Mouse (Mus musculus) embryonic facial prominence, embryonic 12.5 days (tissue): ENCODE measurements at regions not wholly inside any gene's neighbourhood (a gene's known extent, or its start where the extent isn't known, plus 50 kb on each side); places are given as distances from the start of the nearest gene placed in this dataset.

Experiments
- ATAC-seq: fragments of 200-750 bp; cut with Nextera tagmentation; 2 replicates; pipeline ENCODE4 v1.8.0; 2017; ENCODE audit not compliant: insufficient number of reproducible peaks, insufficient read depth, low FRiP score, low TSS enrichment
- H3K27ac ChIP-seq: fragments of 300-500 bp; sonication (generic); 2 replicates; pipeline ENCODE4 v1.5.1; 2016; ENCODE audit warnings: mild to moderate bottlenecking
- H3K27me3 ChIP-seq: fragments of 300-500 bp; sonication (generic); 2 replicates; pipeline ENCODE4 v1.6.1; 2016; ENCODE audit warnings: mild to moderate bottlenecking, moderate library complexity
- H3K36me3 ChIP-seq: fragments of 300-500 bp; sonication (generic); 2 replicates; pipeline ENCODE4 v1.6.1; 2016; ENCODE audit warnings: mild to moderate bottlenecking
- H3K4me1 ChIP-seq: fragments of 300-500 bp; sonication (generic); 2 replicates; pipeline ENCODE4 v1.6.1; 2016
- H3K4me2 ChIP-seq: fragments of 300-500 bp; sonication (generic); replicated peaks from 2 replicates; pipeline ENCODE4 v1.6.1; 2016; ENCODE audit warnings: mild to moderate bottlenecking, moderate library complexity
- H3K4me3 ChIP-seq: fragments of 300-500 bp; sonication (generic); 2 replicates; pipeline ENCODE4 v1.5.1; 2016; ENCODE audit warnings: mild to moderate bottlenecking
- H3K9ac ChIP-seq: fragments of 300-500 bp; sonication (generic); 2 replicates; pipeline ENCODE4 v1.6.1; 2016; ENCODE audit warnings: mild to moderate bottlenecking, moderate library complexity
- H3K9me3 ChIP-seq: fragments of 300-500 bp; sonication (generic); 2 replicates; pipeline ENCODE4 v1.6.1; 2016; ENCODE audit warnings: mild to moderate bottlenecking, moderate library complexity
- WGBS: fragments of 180-500 bp; shearing (Covaris S2); methylation state at CpG from one replicate; pipeline ENCODE4 v1.1.7; 2016; 5-methylcytosine and 5-hydroxymethylcytosine counted together

- no peaks in the 10 kb centered on the region for H3K4me1 ChIP-seq
Observed at GRCm38 (mm10) chr12:12541076-12542070, 279.4 kb downstream of the Fam49a start.

GRCm38 (mm10) chr12:12539291-12539690 lies 277.4 kb downstream of the Fam49a start:
- Histone ChIP-seq H3K9me3 (no peaks in the 10 kb centered on the region), H3K36me3 (no peaks in the 10 kb centered on the region), H3K27me3 (no peaks in the 10 kb centered on the region; the same call in 1 of the 2 replicates), H3K4me1 (no peaks in the 10 kb centered on the region), H3K9ac (no peak overlapping the region), H3K27ac (no peak overlapping the region), H3K4me2 (no peak overlapping the region), H3K4me3 (no peak overlapping the region)
- WGBS: 81% methylated on average over 3 of the region's 3 CpGs
- no peak for ATAC-seq

More at GRCm38 (mm10) chr12:12541076-12542070, 279.4 kb downstream of the Fam49a start:
- 55% methylated on average over 13 of the region's 13 CpGs for WGBS
- Histone ChIP-seq H3K9ac (no peak overlapping the region), H3K4me3 (no peak overlapping the region), H3K4me2 (no peak overlapping the region), H3K9me3 (no peaks in the 10 kb centered on the region), H3K36me3 (no peaks in the 10 kb centered on the region), H3K27ac (no peak overlapping the region), H3K27me3 (no peaks in the 10 kb centered on the region; the same call in 1 of the 2 replicates)
- ATAC-seq: no peak

GRCm38 (mm10) chr12:12534779-12535178 lies 272.8 kb downstream of the Fam49a start:
- no peaks in the 10 kb centered on the region for H3K4me1 ChIP-seq
- 25% methylated on average over 2 of the region's 2 CpGs for WGBS
- no peak for ATAC-seq

GRCm38 (mm10) chr12:12530796-12531195 lies 268.9 kb downstream of the Fam49a start:
- no peak overlapping the region for H3K27ac ChIP-seq
- H3K4me3 ChIP-seq: no peak overlapping the region
- no peak for ATAC-seq
- H3K36me3 ChIP-seq: no peaks in the 10 kb centered on the region
- H3K4me2 ChIP-seq: no peak overlapping the region
- H3K4me1 ChIP-seq: no peaks in the 10 kb centered on the region
- H3K27me3 ChIP-seq: no peaks in the 10 kb centered on the region
- WGBS: 59% methylated on average over 6 of the region's 6 CpGs
- no peak overlapping the region for H3K9ac ChIP-seq
- H3K9me3 ChIP-seq: no peaks in the 10 kb centered on the region

More at GRCm38 (mm10) chr12:12534779-12535178, 272.8 kb downstream of the Fam49a start:
- Histone ChIP-seq H3K4me3 (no peak overlapping the region), H3K36me3 (no peaks in the 10 kb centered on the region), H3K4me2 (no peak overlapping the region), H3K9ac (no peak overlapping the region), H3K9me3 (no peaks in the 10 kb centered on the region), H3K27ac (no peak overlapping the region), H3K27me3 (no peaks in the 10 kb centered on the region)

- Histone ChIP-seq H3K36me3 (no peaks in the 10 kb centered on the region), H3K27ac (no peak overlapping the region), H3K4me1 (no peaks in the 10 kb centered on the region), H3K27me3 (no peaks in the 10 kb centered on the region), H3K9ac (no peak overlapping the region), H3K9me3 (no peaks in the 10 kb centered on the region), H3K4me2 (no peak overlapping the region), H3K4me3 (no peak overlapping the region)
- 89% methylated on average over 5 of the region's 5 CpGs for WGBS
- ATAC-seq: no peak
Observed at GRCm38 (mm10) chr12:12529541-12529940, 267.6 kb downstream of the Fam49a start.

GRCm38 (mm10) chr12:12528478-12528981 lies 266.6 kb downstream of the Fam49a start:
- Histone ChIP-seq H3K4me3 (no peak overlapping the region), H3K9me3 (no peaks in the 10 kb centered on the region), H3K9ac (no peak overlapping the region), H3K36me3 (no peaks in the 10 kb centered on the region), H3K4me1 (no peaks in the 10 kb centered on the region), H3K27ac (no peak overlapping the region), H3K27me3 (no peaks in the 10 kb centered on the region), H3K4me2 (no peak overlapping the region)
- no peak for ATAC-seq
- 52% methylated on average over 3 of the region's 3 CpGs for WGBS

GRCm38 (mm10) chr12:12527766-12528477 lies 266.0 kb downstream of the Fam49a start:
- ATAC-seq: no peak
- H3K4me2 ChIP-seq: no peak overlapping the region
- H3K9me3 ChIP-seq: no peaks in the 10 kb centered on the region
- no peak overlapping the region for H3K9ac ChIP-seq
- no peaks in the 10 kb centered on the region for H3K27me3 ChIP-seq
- no peak overlapping the region for H3K27ac ChIP-seq
- H3K36me3 ChIP-seq: no peaks in the 10 kb centered on the region
- H3K4me1 ChIP-seq: no peaks in the 10 kb centered on the region
- no peak overlapping the region for H3K4me3 ChIP-seq
- WGBS: 45% methylated on average over 7 of the region's 7 CpGs

- H3K27ac ChIP-seq: no peak overlapping the region
- ATAC-seq: no peak
- H3K4me1 ChIP-seq: no peaks in the 10 kb centered on the region
- WGBS: 86% methylated on average over 3 of the region's 3 CpGs
- no peak overlapping the region for H3K9ac ChIP-seq
- H3K9me3 ChIP-seq: no peaks in the 10 kb centered on the region
- H3K36me3 ChIP-seq: no peaks in the 10 kb centered on the region
- H3K4me2 ChIP-seq: no peak overlapping the region
- no peak overlapping the region for H3K4me3 ChIP-seq
- no peaks in the 10 kb centered on the region for H3K27me3 ChIP-seq
Observed at GRCm38 (mm10) chr12:12527366-12527765, 265.4 kb downstream of the Fam49a start.

GRCm38 (mm10) chr12:12520311-12520852 lies 258.4 kb downstream of the Fam49a start:
- no peaks in the 10 kb centered on the region for H3K9me3 ChIP-seq
- H3K9ac ChIP-seq: no peak overlapping the region
- H3K36me3 ChIP-seq: no peaks in the 10 kb centered on the region
- H3K4me2 ChIP-seq: no peak overlapping the region
- WGBS: 91% methylated on average over 8 of the region's 8 CpGs
- no peaks in the 10 kb centered on the region for H3K4me1 ChIP-seq
- ATAC-seq: no peak
- H3K27ac ChIP-seq: no peak overlapping the region
- H3K27me3 ChIP-seq: no peaks in the 10 kb centered on the region
- H3K4me3 ChIP-seq: no peak overlapping the region

GRCm38 (mm10) chr12:12518490-12519070 lies 256.6 kb downstream of the Fam49a start:
- Histone ChIP-seq H3K27me3 (no peaks in the 10 kb centered on the region), H3K4me3 (no peak overlapping the region), H3K4me2 (no peak overlapping the region), H3K36me3 (no peaks in the 10 kb centered on the region), H3K4me1 (no peaks in the 10 kb centered on the region), H3K9me3 (no peaks in the 10 kb centered on the region), H3K9ac (no peak overlapping the region), H3K27ac (no peak overlapping the region)
- WGBS: 75% methylated on average over 5 of the region's 5 CpGs
- no peak for ATAC-seq

- no peaks in the 10 kb centered on the region for H3K27me3 ChIP-seq
- no peaks in the 10 kb centered on the region for H3K4me1 ChIP-seq
- ATAC-seq: no peak
- H3K4me2 ChIP-seq: no peak overlapping the region
- no peaks in the 10 kb centered on the region for H3K9me3 ChIP-seq
- no peak overlapping the region for H3K27ac ChIP-seq
- WGBS: 92% methylated on average over 4 of the region's 4 CpGs
- no peak overlapping the region for H3K9ac ChIP-seq
- H3K4me3 ChIP-seq: no peak overlapping the region
- H3K36me3 ChIP-seq: no peaks in the 10 kb centered on the region
Observed at GRCm38 (mm10) chr12:12517020-12517419, 255.1 kb downstream of the Fam49a start.
